Mouse (Mus musculus) heart, embryonic 13.5 days (tissue): ENCODE data around the gene Sipa1l2. TPM values are rescaled to one million over a fixed set of nuclear protein-coding genes. Genes with fewer than 3 reads are reported as not detected.

ENCODE experiments used
- ATAC-seq: fragments of 200-750 bp; cut with Nextera tagmentation; 2 replicates; pipeline ENCODE4 v1.8.0; 2017; ENCODE audit warnings: moderate TSS enrichment; ENCODE audit not compliant: insufficient number of reproducible peaks, low FRiP score, low TSS enrichment; ENCODE audit errors: extremely low read depth
- H3K27ac ChIP-seq: fragments of 300-500 bp; sonication (generic); replicated peaks from 2 replicates; pipeline ENCODE4 v1.5.1; 2015; ENCODE audit warnings: moderate library complexity, mild to moderate bottlenecking, inconsistent platforms
- H3K27me3 ChIP-seq: fragments of 300-500 bp; sonication (generic); replicated peaks from 2 replicates; pipeline ENCODE4 v1.6.1; 2015; ENCODE audit warnings: mild to moderate bottlenecking, inconsistent platforms
- H3K36me3 ChIP-seq: fragments of 300-500 bp; sonication (generic); 2 replicates; pipeline ENCODE4 v1.6.1; 2015; ENCODE audit warnings: mild to moderate bottlenecking, inconsistent platforms
- H3K4me1 ChIP-seq: fragments of 300-500 bp; sonication (generic); 2 replicates; pipeline ENCODE4 v1.6.1; 2015; ENCODE audit warnings: inconsistent platforms
- H3K4me2 ChIP-seq: fragments of 300-500 bp; sonication (generic); 2 replicates; pipeline ENCODE4 v1.6.1; 2015; ENCODE audit warnings: inconsistent platforms, mild to moderate bottlenecking, moderate library complexity
- H3K4me3 ChIP-seq: fragments of 300-500 bp; sonication (generic); 2 replicates; pipeline ENCODE4 v1.5.1; 2015; ENCODE audit warnings: moderate library complexity, mild to moderate bottlenecking, inconsistent platforms
- H3K9ac ChIP-seq: fragments of 300-500 bp; sonication (generic); 2 replicates; pipeline ENCODE4 v1.6.1; 2015; ENCODE audit warnings: inconsistent platforms, mild to moderate bottlenecking, moderate library complexity
- H3K9me3 ChIP-seq: fragments of 300-500 bp; sonication (generic); 2 replicates; pipeline ENCODE4 v1.6.1; 2016; ENCODE audit warnings: inconsistent platforms
- WGBS: fragments of 180-500 bp; shearing (Covaris S2); methylation state at CpG from one replicate; pipeline ENCODE4 v1.1.7; 2015; ENCODE audit warnings: mixed read lengths; 5-methylcytosine and 5-hydroxymethylcytosine counted together
- polyA plus RNA-seq: library from polyadenylated mRNA; unstranded; fragments of >200 nt; fragmentation: Nextera tagmentation; extraction: Ambion mirVana; gene quantifications from 2 replicates; pipeline ENCODE4 v1.2.1, GENCODE M21; 2015

The Sipa1l2 gene
- polyA plus RNA-seq, 1 experiment from 2014 or later: 19.7 TPM

DNA sequence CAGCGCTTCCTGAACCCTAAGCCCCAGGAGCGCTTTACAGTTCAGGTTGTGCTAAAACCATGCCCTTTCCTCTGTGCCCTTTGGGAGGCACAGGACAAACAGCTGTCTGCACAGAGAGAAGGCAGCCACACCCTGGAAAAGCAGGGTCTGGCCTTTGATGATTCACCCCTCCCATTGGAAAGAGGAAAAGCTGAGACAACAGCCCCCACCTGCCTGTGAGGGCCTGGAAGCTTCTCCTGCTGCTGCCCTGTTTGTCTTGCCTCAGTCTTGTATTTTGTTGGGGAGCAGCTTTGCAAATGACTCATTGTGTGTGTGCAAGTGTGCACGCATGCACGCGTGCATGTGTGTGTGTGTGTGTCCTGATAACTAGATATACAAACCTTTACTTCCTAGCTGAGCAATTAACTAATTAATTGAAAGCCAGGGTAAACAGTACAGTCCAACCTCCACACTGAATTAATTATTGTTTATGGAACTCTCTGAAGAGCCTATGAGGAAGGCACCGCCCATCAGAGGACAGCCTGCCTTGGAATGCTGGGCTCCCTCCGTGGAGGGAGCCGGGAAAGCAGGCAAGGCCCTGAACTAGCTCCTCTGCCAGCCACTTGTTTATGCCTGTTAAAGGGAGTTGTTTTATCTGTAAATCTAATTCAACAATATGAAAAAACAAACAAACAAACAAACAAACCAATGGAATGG is 35.4 kb upstream of the Sipa1l2 start:
- H3K9ac ChIP-seq: no peak overlapping the region
- H3K4me1 ChIP-seq: 0 out of 2 replicates have a peak, but pooled peaks cover 11% of the 10 kb centered on the region
- no peak overlapping the region for H3K4me3 ChIP-seq
- WGBS: 72% methylated on average over 8 of the region's 8 CpGs
- H3K36me3 ChIP-seq: no peaks in the 10 kb centered on the region
- H3K27ac ChIP-seq: no peak overlapping the region
- H3K4me2 ChIP-seq: no peak overlapping the region
- H3K9me3 ChIP-seq: no peaks in the 10 kb centered on the region
- no peak for ATAC-seq
- no peaks in the 10 kb centered on the region for H3K27me3 ChIP-seq

- Histone ChIP-seq H3K4me1 (0 out of 2 replicates have a peak, but pooled peaks cover 13% of the 10 kb centered on the region), H3K27me3 (no peaks in the 10 kb centered on the region), H3K27ac (no peak overlapping the region), H3K36me3 (no peaks in the 10 kb centered on the region), H3K9ac (no peak overlapping the region), H3K4me2 (no peak overlapping the region), H3K9me3 (no peaks in the 10 kb centered on the region), H3K4me3 (no peak overlapping the region)
- no peak for ATAC-seq
- 80% methylated on average over 18 of the region's 18 CpGs for WGBS
Measured at GRCm38 (mm10) chr8:125604213-125604816, 34.7 kb upstream of the Sipa1l2 start.

- H3K4me3 ChIP-seq: no peak overlapping the region
- H3K4me2 ChIP-seq: no peak overlapping the region
- no peak overlapping the region for H3K9ac ChIP-seq
- no peaks in the 10 kb centered on the region for H3K9me3 ChIP-seq
- no peak for ATAC-seq
- H3K27ac ChIP-seq: no peak overlapping the region
- H3K4me1 ChIP-seq: 0 out of 2 replicates have a peak, but pooled peaks cover 13% of the 10 kb centered on the region
- WGBS: 76% methylated on average over 8 of the region's 8 CpGs
- H3K27me3 ChIP-seq: no peaks in the 10 kb centered on the region
- no peaks in the 10 kb centered on the region for H3K36me3 ChIP-seq
Measured at GRCm38 (mm10) chr8:125603312-125603840, 33.8 kb upstream of the Sipa1l2 start.

DNA sequence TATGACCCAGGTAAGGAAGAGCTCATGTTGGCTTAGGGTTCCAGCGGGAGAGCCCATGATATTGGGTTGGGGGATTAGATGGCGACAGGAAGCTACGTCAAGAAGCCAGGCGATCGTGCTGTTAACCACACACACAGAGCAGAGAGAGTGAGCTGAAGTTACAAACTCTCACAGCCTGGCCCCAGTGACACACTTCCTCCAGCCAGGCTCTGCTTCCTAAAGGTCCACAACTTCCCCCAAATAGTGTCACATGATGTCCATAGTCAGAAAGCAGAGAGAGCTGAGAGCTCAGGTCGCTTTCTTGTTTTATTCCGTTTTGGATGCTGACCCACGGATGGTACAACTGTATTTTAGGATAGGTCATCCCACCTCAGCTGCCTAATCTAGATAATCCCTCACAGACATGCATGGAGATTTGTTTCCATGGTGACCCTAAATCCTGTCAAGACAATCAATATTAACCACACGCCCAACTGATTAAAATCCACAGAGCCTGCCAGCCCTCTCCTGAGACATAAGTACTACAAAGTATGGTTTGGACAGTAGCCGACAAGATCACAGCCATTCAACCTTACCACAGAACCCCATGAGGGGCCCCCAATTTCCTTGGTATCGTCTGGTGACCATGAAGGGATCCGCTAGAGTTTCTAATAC is 30.6 kb upstream of the Sipa1l2 start:
- WGBS: 73% methylated on average over 12 of the region's 12 CpGs
- H3K27me3 ChIP-seq: no peaks in the 10 kb centered on the region
- H3K9me3 ChIP-seq: no peaks in the 10 kb centered on the region
- no peak overlapping the region for H3K4me3 ChIP-seq
- no peak overlapping the region for H3K9ac ChIP-seq
- no peak overlapping the region for H3K27ac ChIP-seq
- no peak for ATAC-seq
- no peaks in the 10 kb centered on the region for H3K36me3 ChIP-seq
- peaks cover 21% of the 10 kb centered on the region; the same call in 1 of the 2 replicates for H3K4me1 ChIP-seq
- no peak overlapping the region for H3K4me2 ChIP-seq

GRCm38 (mm10) chr8:125595571-125596508 is 26.2 kb upstream of the Sipa1l2 start:
- no peaks in the 10 kb centered on the region for H3K27me3 ChIP-seq
- no peak overlapping the region for H3K27ac ChIP-seq
- no peak overlapping the region for H3K9ac ChIP-seq
- WGBS: 56% methylated on average over 17 of the region's 17 CpGs
- no peaks in the 10 kb centered on the region for H3K9me3 ChIP-seq
- no peak overlapping the region for H3K4me2 ChIP-seq
- ATAC-seq: no peak
- no peak overlapping the region for H3K4me3 ChIP-seq
- H3K4me1 ChIP-seq: peaks cover 18% of the 10 kb centered on the region; the same call in 1 of the 2 replicates
- H3K36me3 ChIP-seq: no peaks in the 10 kb centered on the region

DNA sequence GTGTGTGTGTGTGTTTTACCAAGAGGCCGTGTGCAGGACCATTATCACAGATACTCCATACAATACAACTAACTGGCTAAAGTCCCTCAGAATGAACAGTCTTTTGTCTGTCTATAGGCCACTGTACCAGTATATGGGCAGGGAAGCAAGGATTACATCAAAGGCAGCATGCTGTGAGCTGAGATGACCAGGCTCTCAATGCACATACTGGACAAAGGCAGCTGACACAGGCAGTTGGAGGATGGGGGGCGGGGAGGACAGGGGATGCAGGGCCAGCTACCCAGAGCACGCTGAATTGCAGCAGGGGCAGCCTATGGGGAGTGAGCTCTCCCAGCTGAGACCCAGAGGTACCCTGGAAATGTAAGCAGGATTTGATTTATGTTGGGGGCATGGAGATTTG is 20.8 kb upstream of the Sipa1l2 start:
- Histone ChIP-seq H3K4me1 (no peaks in the 10 kb centered on the region), H3K36me3 (no peaks in the 10 kb centered on the region), H3K9me3 (no peaks in the 10 kb centered on the region), H3K27me3 (no peaks in the 10 kb centered on the region), H3K9ac (no peak overlapping the region), H3K27ac (no peak overlapping the region), H3K4me3 (no peak overlapping the region), H3K4me2 (no peak overlapping the region)
- ATAC-seq: no peak
- 57% methylated on average over 3 of the region's 3 CpGs for WGBS

GRCm38 (mm10) chr8:125586587-125586986 is 17.0 kb upstream of the Sipa1l2 start:
- no peak overlapping the region for H3K9ac ChIP-seq
- H3K27ac ChIP-seq: no peak overlapping the region
- H3K4me2 ChIP-seq: no peak overlapping the region
- no peaks in the 10 kb centered on the region for H3K36me3 ChIP-seq
- no peaks in the 10 kb centered on the region for H3K27me3 ChIP-seq
- H3K9me3 ChIP-seq: no peaks in the 10 kb centered on the region
- 88% methylated on average over 7 of the region's 7 CpGs for WGBS
- H3K4me3 ChIP-seq: no peak overlapping the region
- no peak for ATAC-seq
- H3K4me1 ChIP-seq: peaks cover 10% of the 10 kb centered on the region

GRCm38 (mm10) chr8:125584276-125584675 is 14.7 kb upstream of the Sipa1l2 start:
- WGBS: 39% methylated on average over 3 of the region's 3 CpGs
- H3K9ac ChIP-seq: no peak overlapping the region
- peaks cover 10% of the 10 kb centered on the region for H3K4me1 ChIP-seq
- no peak overlapping the region for H3K4me2 ChIP-seq
- no peak for ATAC-seq
- H3K36me3 ChIP-seq: no peaks in the 10 kb centered on the region
- H3K27me3 ChIP-seq: no peaks in the 10 kb centered on the region
- no peak overlapping the region for H3K4me3 ChIP-seq
- no peaks in the 10 kb centered on the region for H3K9me3 ChIP-seq
- H3K27ac ChIP-seq: no peak overlapping the region

- no peak for ATAC-seq
- 84% methylated on average over 5 of the region's 5 CpGs for WGBS
- H3K4me2 ChIP-seq: no peak overlapping the region
- no peaks in the 10 kb centered on the region for H3K27me3 ChIP-seq
- H3K9me3 ChIP-seq: peaks cover 9% of the 10 kb centered on the region
- H3K27ac ChIP-seq: no peak overlapping the region
- H3K36me3 ChIP-seq: no peaks in the 10 kb centered on the region
- no peak overlapping the region for H3K9ac ChIP-seq
- no peak overlapping the region for H3K4me3 ChIP-seq
- peaks cover 10% of the 10 kb centered on the region for H3K4me1 ChIP-seq
Measured at GRCm38 (mm10) chr8:125580426-125580825, 10.8 kb upstream of the Sipa1l2 start.

GRCm38 (mm10) chr8:125576127-125576526 is 6.5 kb upstream of the Sipa1l2 start:
- 68% methylated on average over 4 of the region's 4 CpGs for WGBS
- peaks cover 9% of the 10 kb centered on the region for H3K9me3 ChIP-seq

DNA sequence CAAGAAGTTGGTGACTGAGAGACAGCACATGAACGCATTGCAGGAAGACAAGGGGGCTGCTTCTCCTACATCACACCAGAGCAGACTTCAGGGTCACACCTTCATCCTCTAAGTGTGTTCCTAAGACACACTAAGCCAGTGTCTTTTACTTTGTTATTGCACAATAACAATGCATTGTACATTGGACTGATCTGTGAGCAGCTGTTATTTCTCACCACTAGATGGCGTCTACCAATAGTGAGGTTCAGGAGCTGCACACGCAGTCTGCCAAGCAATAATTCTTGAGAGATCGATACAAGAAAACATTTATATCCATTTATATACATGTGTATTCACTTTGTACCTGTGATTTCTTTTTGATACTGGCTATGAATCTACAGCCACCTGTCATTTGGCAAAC is 4.7 kb upstream of the Sipa1l2 start:
- H3K36me3 ChIP-seq: no peaks in the 10 kb centered on the region
- no peak overlapping the region for H3K4me2 ChIP-seq
- no peak overlapping the region for H3K27ac ChIP-seq
- WGBS: 42% methylated on average over 4 of the region's 4 CpGs
- peaks cover 9% of the 10 kb centered on the region for H3K9me3 ChIP-seq
- peaks cover 9% of the 10 kb centered on the region for H3K4me1 ChIP-seq
- H3K27me3 ChIP-seq: no peaks in the 10 kb centered on the region
- ATAC-seq: no peak
- no peak overlapping the region for H3K4me3 ChIP-seq
- no peak overlapping the region for H3K9ac ChIP-seq

More at GRCm38 (mm10) chr8:125576127-125576526, 6.5 kb upstream of the Sipa1l2 start:
- Histone ChIP-seq H3K4me1 (no peaks in the 10 kb centered on the region), H3K27me3 (no peaks in the 10 kb centered on the region), H3K4me2 (no peak overlapping the region), H3K4me3 (no peak overlapping the region), H3K36me3 (no peaks in the 10 kb centered on the region), H3K27ac (no peak overlapping the region), H3K9ac (no peak overlapping the region)
- ATAC-seq: no peak
